In genomic region chr6:145435156-145435555, GRCm38 (mm10) we compare ENCODE assay signal across 25 mouse cellular contexts.
DNase-seq lines count a peak whose midpoint lies in the region; ATAC-seq and TF ChIP-seq lines count a peak whose summit lies in the region.
"Had no signal": no experiment of that assay in that cellular context is flagged by ENCODE, and none has a peak within 500 bp of the region (broad histone marks: within the 10 kb centered on the region; RNA-seq: fewer than 3 reads in every experiment).

No protein-coding gene starts in this region.

- DNase-seq in adrenal gland, postnatal 14 days = peak; percentile 42
- DNase-seq in adrenal gland, postnatal 4 days (ENCODE audit: low spot score in 2 of 2) = no peak
- DNase-seq in heart, adult 9 months (ENCODE audit: low spot score in 2 of 2) = no peak
- peak; percentile 12 for DNase-seq in lung, postnatal 25 days (ENCODE audit: low spot score)
- no peak for DNase-seq in lung, adult 2 months
- DNase-seq in embryo, embryonic 9.5 days (ENCODE audit: extremely low spot score) = no peak
- DNase-seq: cerebellum, adult 11-12 months; cerebellum, postnatal 10 days; forebrain, postnatal 0 days; gastrocnemius, postnatal 25 days; kidney, postnatal 36 days; lung, postnatal 10 days; right cerebral cortex, adult 18-20 months; right cerebral cortex, postnatal 4 days; thymus, adult 2 months; thymus, postnatal 4 days had no signal

- WGBS in heart, embryonic 13.5 days = 66% methylated on average over 1 of the region's 1 CpGs
- WGBS in lung, adult 2 months = 75% methylated on average over 1 of the region's 1 CpGs

- no peak for TF ChIP-seq POLR2A in lung, adult 2 months (IDR thresholded peaks at IDR 0.05; ENCODE audit: borderline replicate concordance, extremely low read depth, low read depth, low read length)

- H3K4me2 ChIP-seq in heart, embryonic 13.5 days = no peak overlapping the region
- H3K4me2 ChIP-seq: limb, embryonic 12.5 days; liver, embryonic 11.5 days; midbrain, embryonic 11.5 days; neural tube, embryonic 15.5 days; stomach, embryonic 15.5 days had no signal

- no peak for ATAC-seq in heart, embryonic 13.5 days (ENCODE audit: extremely low read depth, insufficient number of reproducible peaks, low FRiP score, low TSS enrichment)
- ATAC-seq: CD4-positive, CD25-positive, alpha-beta regulatory T cell, adult 4 months; forebrain, postnatal 0 days; hindbrain, postnatal 0 days had no signal

- no peaks in the 10 kb centered on the region for H3K27me3 ChIP-seq in heart, embryonic 13.5 days (replicated peaks)
- H3K27me3 ChIP-seq: limb, embryonic 12.5 days; neural tube, embryonic 15.5 days; stomach, embryonic 15.5 days had no signal

- no peaks in the 10 kb centered on the region for H3K36me3 ChIP-seq in heart, embryonic 13.5 days
- H3K36me3 ChIP-seq: limb, embryonic 12.5 days; neural tube, embryonic 15.5 days; stomach, embryonic 15.5 days had no signal

- H3K4me1 ChIP-seq in heart, embryonic 13.5 days = peaks cover 58% of the 10 kb centered on the region
- H3K4me1 ChIP-seq in lung, adult 2 months (ENCODE audit: control insufficient read depth, insufficient read depth, low read length) = 0 out of 2 replicates have a peak, but pooled peaks cover 2% of the 10 kb centered on the region
- H3K4me1 ChIP-seq: stomach, embryonic 15.5 days had no signal

- H3K9me3 ChIP-seq in heart, embryonic 13.5 days = no peaks in the 10 kb centered on the region
- H3K9me3 ChIP-seq: limb, embryonic 12.5 days; neural tube, embryonic 15.5 days; stomach, embryonic 15.5 days had no signal

- TF ChIP-seq CTCF in lung, adult 2 months (IDR thresholded peaks at IDR 0.05; ENCODE audit: insufficient read depth, low read length) = no peak

- peak overlapping the region; percentile 68 for H3K27ac ChIP-seq in heart, embryonic 13.5 days (replicated peaks)
- H3K27ac ChIP-seq: hindbrain, postnatal 0 days; limb, embryonic 12.5 days; neural tube, embryonic 15.5 days; stomach, embryonic 15.5 days had no signal

- no peak overlapping the region for H3K4me3 ChIP-seq in heart, embryonic 13.5 days
- no peak overlapping the region for H3K4me3 ChIP-seq in lung, adult 2 months (replicated peaks; ENCODE audit: extremely low read depth, low read depth, low read length)
- H3K4me3 ChIP-seq: limb, embryonic 12.5 days; neural tube, embryonic 15.5 days; stomach, embryonic 15.5 days had no signal

- H3K9ac ChIP-seq in heart, embryonic 13.5 days = no peak overlapping the region
- H3K9ac ChIP-seq: forebrain, postnatal 0 days; limb, embryonic 12.5 days; liver, postnatal 0 days; neural tube, embryonic 15.5 days; stomach, embryonic 15.5 days had no signal

Comparison
In these comparisons a context has a peak if more than half of its experiments do, and no peak if none do; other contexts are left out.
1. DNase-seq: peak in adrenal gland, postnatal 14 days (single experiment) and lung, postnatal 25 days (single experiment); none in adrenal gland, postnatal 4 days (0 of 2), heart, adult 9 months (0 of 2), lung, adult 2 months (single experiment) and embryo, embryonic 9.5 days (single experiment).